Mouse (Mus musculus): ENCODE data around the gene Ptdss2.

The Ptdss2 gene

DNA sequence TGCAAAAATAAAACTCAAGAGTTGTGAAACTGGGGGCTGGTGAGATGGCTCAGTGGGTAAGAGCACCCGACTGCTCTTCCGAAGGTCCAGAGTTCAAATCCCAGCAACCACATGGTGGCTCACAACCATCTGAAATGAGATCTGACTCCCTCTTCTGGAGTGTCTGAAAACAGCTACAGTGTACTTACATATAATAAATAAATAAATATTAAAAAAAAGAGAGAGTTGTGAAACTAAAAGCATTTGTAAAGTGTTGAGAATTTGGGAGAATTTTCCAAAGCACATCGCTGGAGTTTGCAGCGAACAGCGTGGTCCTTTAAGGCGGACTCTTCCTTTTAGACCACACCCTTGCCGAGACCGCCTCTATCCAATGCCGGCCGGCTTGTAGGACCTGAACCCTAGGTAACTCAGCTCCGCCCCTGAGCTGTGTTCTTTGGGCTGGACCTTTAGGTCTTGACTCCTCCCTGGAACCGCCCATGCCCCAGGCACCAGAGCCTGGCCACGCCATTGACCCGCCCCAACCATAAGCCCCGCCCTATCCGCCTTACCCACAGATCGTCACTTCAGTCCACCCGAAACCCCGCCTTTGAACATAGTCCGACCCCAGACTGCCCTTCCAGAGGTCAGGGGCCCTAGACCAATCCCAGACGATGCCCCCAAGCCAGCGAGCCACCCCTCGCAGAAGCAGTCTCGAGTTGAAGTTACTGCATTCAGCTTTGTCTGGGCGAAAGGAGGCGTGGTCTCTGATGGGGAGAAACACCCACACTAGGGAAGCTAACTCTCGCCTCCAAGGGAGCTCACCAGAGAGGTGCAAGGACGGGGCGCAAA is 721 bp downstream of the Ptdss2 start:
- DNase-seq (ENCODE audit: low spot score): peak; percentile 96

DNA sequence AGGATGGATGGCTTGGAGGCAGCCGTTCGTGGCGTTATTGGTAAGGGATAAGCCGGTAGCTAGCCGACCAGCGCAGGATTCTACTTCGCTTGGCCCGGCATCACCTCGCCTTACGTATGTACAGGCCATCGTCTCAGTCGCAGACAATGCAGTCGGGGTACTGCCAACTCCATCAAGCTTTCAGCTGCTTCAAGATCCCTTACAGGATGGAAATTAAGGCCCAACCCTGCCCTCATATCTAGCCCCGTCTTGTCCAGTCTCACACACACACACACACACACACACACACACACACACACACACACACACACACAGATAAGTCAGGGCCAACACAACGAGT is 1.3 kb downstream of the Ptdss2 start:
- DNase-seq (ENCODE audit: low spot score): no peak

DNA sequence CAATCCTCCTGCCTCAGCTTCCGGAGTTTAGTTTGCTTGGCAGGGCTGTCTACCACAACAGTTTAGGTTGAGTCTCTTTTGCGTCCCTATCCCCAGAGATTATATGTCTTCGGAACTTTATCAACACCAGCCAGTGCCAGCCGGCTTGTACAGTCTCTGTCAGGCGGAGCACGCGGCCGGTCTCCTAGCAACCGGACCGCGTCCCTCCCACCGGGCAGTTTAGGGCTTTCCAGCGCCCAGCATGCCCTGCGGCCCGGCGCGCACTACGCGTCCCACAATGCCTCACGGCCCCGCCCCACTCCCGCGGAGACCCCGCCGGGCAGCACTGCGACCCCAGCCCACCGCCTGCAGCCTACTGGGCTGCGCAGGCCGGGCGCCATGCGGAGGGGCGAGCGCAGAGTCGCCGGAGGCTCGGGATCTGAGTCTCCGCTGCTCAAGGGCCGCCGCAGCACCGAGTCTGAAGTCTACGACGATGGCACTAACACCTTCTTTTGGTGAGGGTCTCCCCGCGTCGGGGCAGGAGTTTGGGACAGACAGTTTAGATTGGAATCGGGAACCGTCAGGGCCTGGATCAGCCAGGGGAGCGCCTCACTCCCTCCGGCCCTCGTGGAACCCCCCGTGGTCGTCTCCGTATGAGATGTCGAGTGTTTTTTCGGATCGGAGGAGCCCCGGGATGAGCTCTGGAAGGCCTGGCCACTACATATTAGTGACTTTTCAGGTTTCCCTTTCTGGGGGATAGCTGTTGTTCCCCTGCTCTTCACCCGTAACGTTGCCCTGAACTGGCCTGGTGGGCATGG is 9.0 kb downstream of the Ptdss2 start:
- peak; percentile 92 for DNase-seq (ENCODE audit: low spot score)

DNA sequence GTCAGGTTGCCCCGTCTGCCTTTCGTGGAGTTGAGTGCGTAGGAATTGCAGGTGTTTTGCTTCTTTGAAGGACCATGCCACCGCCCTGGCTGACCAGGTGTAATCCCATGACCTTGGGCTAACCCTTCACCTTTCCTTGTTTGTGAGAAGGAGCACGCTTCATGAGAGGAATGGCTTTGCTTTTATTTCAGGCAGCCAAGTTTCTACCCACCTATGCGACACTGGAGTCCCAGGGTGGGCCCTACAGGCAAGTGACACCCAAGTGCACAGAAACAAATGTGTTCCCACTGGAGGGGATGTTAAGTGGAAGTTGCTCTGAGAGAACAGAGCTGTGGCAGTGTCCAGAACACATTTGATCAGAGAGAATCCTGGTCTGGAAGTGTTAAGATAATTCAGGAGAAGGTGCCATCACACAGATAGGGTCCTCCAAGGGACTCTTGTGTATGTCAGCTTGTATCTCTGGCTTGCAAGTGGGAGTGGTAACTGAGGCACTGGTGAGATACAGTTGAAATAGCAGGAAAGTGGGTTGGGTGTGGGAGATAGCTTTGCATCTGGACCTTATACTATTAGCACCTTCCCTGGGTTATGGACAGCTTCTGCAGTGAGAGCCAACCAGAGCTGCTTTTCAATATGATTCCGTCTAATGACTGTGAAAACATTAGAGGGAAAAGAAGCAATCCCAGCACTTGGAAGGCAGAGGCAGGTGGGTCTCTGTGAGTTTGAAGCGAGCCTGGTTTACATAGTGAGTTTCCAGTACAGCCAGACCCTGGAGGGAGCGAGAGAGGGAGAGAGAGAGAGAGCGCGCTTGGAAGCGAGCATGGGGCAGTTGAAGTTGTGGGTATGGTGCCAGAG is 9.9 kb downstream of the Ptdss2 start:
- no peak for DNase-seq (ENCODE audit: low spot score)

DNA sequence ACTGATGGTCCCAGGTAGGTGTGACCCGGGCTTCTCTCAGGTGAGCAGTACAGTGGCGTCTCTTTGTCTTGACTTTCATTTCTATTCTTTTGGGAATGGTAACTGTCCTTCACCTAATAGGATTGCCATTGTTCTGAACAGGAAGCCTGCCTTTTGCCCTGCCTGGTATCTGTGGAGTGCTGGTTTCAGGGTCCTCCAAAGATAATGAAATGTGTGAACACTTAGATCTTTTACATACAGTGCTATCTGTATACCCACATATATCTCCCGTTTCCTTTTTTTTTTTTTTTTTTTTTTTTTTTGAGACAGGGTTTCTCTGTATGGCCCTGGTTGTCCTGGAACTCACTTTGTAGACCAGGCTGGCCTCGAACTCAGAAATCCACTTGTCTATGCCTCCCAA is 19.1 kb downstream of the Ptdss2 start:
- DNase-seq (ENCODE audit: low spot score): no peak

DNA sequence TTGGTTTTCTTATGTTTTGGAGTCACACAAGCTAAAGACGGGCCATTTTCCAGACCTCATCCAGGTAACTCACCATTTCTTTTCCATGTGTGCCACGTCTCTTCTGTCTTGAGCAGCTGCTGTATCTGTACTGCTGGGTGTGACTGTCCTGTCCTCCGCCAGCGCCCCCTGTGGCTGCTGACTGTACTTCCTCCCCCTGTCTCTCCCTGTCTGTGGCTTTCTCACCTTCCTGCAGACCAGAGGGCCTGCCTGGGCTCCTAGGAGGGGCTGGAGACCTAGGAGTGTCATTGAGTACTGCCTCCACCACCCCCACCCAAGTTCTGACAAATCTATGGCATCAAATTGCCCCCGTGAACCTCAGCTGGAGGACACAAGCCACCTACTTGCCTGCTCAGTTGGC is 20.9 kb downstream of the Ptdss2 start:
- peak; percentile 82 for DNase-seq (ENCODE audit: low spot score)

DNA sequence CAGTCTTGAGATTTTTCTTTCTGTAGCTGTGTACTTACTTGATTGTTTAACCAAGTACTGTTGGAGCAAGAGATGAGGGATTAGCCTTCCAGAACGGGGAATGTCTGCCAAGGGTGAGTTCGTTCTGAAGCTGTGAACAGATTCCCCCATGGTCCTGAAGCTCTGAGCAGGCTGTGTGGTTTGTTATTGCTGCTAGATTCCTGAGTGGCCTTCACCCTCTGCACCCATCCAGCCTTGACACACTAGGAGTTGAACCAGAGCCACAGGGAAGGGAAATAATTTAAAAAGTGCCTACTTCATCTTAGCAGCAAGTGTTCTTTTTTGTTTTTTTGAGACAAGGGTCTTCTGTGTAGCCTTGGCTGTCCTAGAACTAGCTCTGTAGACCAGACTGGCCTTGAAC is 21.7 kb downstream of the Ptdss2 start:
- DNase-seq (ENCODE audit: low spot score): no peak

DNA sequence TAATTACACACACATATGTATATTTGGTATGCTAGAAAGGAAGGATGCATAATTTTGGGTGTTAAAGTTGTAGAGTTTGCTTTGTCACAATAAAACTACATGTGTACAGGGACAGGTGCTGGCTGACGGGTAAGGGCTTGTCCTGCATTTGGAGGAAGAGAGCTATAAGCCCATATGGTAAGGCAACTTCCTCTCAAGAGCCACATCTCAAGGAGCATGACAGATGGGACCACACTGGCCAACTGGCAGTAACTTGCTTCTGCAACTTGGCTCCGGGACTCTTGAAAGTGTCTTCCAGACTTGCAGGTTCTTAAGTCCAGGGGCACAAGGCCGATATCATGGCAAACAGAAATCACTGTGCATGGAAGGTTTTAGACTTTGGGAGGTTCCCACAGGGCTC is 22.5 kb downstream of the Ptdss2 start:
- DNase-seq (ENCODE audit: low spot score): no peak

DNA sequence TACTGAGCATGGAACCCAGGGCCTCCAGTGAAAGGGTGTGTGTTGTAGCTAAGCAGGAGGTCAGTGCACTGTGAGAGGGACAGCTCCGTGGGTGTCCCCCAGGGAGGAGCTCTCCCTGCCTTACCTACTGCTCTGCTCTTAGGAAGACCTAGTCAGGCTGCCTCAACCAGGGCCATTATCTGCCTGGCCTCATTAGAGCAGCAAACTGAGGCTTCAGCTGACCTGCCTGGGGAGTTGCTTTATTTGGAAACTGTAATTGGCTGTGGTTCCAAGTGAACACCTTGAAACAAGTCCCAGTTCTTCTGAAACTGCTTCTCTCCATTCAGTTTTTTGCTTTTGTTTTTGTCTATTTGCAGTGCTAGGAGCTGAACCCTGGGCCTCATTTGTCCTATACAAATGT is 23.2 kb downstream of the Ptdss2 start:
- DNase-seq (ENCODE audit: low spot score): no peak

DNA sequence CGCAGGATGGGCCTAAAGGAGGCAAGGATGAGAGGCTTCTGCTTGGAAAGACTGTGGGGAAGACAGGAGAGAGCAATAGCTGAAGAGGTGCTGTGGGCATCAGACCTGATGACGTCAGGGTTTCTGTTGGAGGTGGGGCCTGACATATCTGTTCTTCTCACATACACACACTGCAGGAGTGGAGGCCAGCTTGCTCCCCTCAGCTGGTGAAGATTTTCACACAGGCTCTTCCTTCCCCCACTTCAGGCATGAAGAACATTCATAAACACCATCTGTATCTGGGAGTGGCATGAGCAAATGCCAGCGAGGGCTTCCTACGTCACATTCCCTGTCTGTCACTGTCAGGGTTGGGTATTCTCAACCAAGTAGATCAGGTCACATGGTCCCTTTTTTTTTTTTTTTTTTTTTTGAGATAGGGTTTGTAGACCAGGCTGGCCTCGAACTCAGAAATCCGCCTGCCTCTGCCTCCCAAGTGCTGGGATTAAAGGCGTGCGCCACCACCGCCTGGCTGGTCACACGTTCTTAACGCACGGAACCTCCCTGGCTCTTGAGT is 23.9 kb downstream of the Ptdss2 start:
- no peak for DNase-seq (ENCODE audit: low spot score)

DNA sequence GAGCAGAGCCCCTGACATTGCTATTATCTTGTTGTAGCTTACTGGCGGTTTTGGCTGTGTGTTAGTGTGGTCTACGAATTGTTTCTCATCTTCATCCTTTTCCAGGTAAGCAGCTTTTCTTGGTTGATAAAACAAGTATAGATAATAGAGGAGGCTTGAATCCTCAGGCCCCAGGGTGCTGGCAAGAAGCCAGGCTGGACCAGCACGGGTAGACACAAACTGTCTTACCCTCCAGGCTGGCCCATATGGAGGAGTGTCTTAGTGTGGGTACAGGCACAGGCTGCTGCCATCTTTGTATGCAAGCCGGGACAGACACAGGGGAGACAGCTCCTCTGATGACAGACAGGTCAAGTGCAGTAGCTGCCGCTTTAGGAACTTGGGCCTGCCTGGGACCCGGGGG is 24.9 kb downstream of the Ptdss2 start:
- peak; percentile 64 for DNase-seq (ENCODE audit: low spot score)

DNA sequence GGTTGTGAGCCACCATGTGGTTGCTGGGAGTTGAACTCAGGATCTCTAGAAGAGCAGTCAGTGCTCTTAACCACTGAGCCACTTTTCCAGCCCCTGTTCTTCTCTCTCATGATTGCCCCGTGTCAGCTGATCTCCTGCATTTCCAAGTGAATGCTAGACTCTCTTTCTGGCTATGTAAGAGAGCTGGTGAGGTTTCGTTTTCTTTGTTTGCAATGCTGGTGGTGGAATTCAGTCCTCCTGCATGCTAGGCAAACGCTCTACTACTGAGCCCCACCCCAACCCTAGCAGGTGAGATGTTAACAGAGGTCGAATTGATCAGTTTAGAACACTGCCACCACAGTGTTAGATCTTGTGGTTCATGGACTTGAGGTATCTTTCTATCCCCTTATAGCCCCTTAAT is 26.5 kb downstream of the Ptdss2 start:
- no peak for DNase-seq (ENCODE audit: low spot score)

DNA sequence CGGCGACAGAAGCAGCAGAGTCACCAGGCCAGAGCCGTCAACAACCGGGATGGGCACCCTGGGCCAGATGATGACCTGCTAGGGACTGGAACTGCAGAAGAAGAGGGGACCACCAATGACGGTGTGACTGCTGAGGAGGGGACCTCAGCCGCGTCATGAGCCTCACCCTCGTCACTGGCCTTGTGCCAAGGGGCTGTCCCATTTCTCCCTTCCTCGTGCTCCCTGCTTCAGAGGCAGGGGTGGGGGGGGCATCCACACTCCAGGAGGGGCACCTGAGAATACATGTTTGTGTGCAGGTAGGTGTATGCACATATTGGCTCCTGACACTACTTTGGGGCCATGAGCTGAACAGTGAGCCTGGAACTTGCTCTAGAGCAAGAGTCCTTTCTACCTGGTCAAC is 33.2 kb downstream of the Ptdss2 start:
- DNase-seq (ENCODE audit: low spot score): peak; percentile 59

DNA sequence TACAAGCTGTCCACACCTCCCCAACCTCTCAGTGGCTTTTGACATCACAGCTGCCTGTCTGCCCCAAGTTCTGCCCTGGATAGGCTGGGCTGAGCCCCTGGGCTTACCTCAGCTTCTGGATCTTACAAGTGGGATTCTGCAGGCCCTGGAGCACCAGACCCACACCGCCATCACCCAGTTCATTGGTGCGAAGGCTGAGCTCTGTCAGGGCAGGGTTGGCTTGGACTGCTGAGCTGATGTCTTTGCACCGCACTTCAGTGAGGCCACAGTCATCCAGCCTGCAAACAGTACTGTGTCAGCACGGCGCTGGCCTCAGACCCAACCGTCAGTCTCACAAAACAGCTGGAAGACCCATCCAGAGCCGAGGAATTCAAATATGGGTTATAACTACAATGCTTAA is 42.2 kb downstream of the Ptdss2 start:
- no peak for DNase-seq (ENCODE audit: low spot score)

DNA sequence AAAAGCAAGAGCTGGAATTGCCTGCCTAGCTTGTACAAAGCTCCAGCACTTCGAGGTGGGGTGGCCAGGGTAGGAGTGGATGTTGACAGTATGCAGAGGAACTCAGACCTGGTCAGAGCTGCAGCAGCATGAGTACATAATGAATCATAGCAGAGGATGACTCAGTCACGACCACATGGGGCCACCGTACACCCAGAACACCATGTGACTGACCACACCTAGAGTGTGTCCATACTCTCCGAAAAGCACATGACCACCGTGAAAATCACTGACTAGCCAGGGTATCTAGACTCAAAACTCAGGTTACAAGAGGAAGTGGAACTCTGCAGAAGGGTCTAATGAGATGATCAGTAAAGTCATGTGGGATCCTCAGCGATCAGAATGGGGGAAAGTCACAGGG is 42.7 kb downstream of the Ptdss2 start:
- no peak for DNase-seq (ENCODE audit: low spot score)

DNA sequence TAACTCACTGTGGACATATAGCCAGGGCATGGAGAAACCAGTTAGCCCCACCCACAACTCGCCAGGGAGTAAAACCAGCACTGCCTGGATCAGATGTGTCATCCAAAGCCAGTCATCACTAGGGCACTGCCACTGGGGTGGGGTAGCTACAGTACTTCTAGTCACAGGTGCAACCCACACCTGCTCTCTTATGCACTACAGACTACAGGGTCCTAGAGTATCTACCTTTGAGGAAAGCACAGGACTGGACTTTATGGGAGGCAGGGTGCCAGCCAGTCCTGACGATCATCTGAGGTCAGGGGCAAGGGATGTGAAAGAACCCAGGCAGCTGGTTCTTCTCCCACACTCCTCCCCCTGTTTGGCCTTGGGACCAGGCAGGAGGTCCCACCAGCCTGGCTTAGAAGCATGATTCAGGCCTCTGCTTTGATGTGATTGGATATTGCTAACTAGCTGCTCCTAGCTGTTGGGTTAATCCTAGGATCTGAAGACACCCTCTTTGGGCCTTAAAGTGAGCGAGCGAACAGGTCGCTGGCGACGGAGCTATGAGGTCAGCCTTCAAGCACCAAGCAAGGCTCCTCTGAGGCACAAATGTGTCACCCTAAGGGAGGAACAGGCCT is 45.8 kb downstream of the Ptdss2 start:
- DNase-seq (ENCODE audit: low spot score): peak; percentile 86

DNA sequence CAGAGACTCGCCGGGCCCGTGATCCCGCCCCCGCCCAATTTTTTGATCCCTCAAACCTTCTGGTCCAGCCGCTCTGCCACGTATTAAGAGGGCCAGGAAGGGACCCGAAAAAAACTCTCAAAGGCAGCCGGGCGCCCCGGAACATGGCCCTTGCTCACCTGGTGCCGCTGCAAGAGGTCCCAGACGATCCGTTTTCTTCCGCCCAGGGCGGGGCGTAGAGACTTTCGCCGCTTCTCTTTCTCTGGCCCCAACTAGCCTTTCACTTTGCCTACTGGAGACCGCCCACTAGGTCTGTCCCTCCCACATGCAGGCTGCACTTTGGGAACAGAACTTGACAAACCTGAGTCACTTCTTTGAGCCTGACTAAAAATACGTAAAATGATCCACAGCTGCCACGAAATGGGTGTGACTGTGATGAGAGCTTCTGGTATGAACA is 46.4 kb downstream of the Ptdss2 start:
- DNase-seq (ENCODE audit: low spot score): peak; percentile 77

DNA sequence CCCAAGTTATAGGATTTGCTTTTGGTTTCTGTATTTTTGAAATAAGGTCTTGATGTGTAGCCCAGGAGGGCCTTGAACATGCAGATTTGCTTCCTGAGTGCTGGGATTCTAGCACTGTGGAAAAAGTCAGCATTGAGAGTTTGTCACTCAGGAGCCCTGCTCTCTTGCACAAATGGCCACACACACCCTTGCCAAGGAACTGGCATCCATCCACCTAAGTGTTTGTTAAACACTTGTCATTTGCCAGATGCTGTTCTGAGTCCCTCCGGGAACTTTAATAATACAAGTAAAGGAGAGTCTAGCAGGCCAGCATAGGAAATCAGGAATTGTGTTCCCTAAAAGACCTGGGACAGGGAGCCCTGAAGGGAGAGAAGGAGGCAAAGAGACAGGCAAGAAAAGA is 47.1 kb downstream of the Ptdss2 start:
- DNase-seq (ENCODE audit: low spot score): no peak

DNA sequence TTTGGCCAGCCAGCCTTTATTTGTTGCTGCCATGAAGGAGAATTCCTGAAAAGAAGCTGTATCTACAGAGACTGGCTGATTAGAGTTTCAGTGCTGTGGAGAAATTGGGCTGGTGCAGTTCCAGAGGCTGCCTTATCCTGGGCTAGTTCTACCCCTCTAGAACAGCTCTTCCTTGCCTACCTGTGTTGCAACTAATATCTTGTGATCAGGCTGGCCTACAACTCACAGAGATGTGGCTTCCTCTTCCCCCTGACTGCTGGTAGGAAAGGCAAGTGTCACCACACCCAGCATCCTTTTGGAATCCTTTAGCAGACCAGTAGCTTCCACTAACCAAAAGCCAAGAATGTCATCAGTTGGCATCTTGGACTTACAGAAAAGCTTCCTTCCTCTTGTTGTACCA is 47.7 kb downstream of the Ptdss2 start:
- DNase-seq (ENCODE audit: low spot score): no peak

DNA sequence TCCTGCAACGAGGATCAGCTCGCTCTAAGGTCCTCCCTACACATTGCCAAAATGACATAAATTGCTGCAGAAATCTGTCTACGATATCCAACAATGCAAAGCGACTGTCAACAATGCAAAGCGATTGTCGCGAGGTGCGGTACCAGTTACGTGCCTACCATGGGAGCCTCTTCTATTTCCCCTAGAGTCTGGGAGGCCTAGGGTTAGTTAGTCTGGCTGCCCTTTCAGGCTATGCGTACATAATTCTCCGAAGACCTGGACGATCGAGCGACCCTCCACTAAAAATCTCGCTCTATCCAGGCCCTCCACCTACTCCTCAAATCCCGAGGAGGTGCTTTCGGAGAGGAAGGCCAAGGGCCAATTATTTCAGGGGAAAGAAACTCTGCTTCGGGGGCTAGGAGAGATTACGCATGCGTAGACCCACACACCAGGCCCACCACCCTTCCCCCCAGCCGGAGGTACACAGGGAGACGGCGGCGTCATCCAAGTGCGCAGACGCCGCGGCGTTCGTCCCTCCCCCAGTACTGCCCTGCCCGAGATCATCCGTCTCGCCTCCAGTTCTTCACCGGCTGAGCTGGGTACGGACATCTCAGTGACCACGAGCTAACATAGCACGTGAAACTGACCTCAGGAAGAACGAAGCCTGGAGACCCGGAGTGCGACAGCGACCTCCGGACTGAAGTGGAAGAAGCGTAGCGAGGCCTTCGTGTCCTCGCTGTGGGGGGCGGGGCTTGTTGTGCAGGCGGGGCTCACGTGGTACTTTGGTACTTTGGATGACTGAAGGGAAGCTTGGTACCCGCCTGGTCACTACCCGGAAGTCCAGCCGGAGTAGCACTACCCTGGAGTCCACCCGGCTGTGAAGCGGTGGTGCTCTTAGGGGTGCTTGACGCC is 50.2 kb downstream of the Ptdss2 start, which contains the start of gene Rnh1:
Rnh1 (minus strand) TSS at position 742 of the 891 bp plus-strand sequence.
- DNase-seq (ENCODE audit: low spot score): peak; percentile 95

Data from testis, postnatal 10 days (tissue).